10 mouse cellular contexts compared by ENCODE assay signal in the genomic region with DNA sequence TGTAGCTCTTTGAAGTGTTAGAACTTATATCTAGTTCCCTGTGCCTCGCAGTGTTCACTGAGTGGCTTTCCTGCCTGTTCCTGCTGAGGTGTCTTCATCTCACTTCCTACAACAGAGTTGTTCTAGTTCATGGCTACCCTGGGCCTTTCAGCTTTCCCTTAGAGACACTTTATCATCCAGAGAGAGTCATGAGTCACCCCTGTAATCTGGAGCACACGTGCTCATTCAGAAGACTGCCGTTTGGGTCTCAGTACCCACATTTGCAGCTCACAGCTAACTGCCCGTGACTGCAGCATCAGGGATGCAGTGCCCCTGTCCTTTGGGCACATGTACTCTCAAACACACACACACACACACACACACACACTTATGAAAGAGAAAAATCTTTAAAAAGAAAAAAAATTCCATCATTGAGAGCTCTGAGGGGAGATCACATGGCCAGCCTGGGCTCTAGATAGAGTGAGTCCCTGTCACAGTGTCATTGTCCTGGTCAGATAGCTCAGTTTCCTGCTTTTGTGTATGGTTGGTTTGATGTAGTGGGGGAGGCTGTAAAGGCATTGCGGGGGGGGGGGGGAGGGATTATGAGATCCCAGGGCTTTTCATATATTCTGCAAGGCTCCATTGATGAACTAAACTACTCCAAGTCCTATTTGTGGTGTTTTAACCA. TPM values are rescaled to one million over a fixed set of nuclear protein-coding genes. Genes with fewer than 3 reads are reported as not detected.
A peak's percentile ranks its signal among the peaks of the same experiment; 100 is the strongest.
DNase-seq lines count a peak whose midpoint lies in the region; ATAC-seq and TF ChIP-seq lines count a peak whose summit lies in the region.
"Had no signal": no experiment of that assay in that cellular context is flagged by ENCODE, and none has a peak within 500 bp of the region (broad histone marks: within the 10 kb centered on the region; RNA-seq: fewer than 3 reads in every experiment).

No protein-coding gene starts in this region.

- H3K36me3 ChIP-seq in embryonic facial prominence, embryonic 14.5 days (ENCODE audit: control insufficient read depth, insufficient read depth, low read length), result peaks cover 10% of the 10 kb centered on the region
- H3K36me3 ChIP-seq in embryonic facial prominence, embryonic 10.5 days (replicated peaks), result peaks cover 13% of the 10 kb centered on the region
- H3K36me3 ChIP-seq in lung, embryonic 14.5 days (ENCODE audit: insufficient read depth), result peaks cover 8% of the 10 kb centered on the region

- H3K27me3 ChIP-seq in embryonic facial prominence, embryonic 14.5 days (replicated peaks; ENCODE audit: control insufficient read depth, insufficient read depth, low read length), result no peaks in the 10 kb centered on the region
- no peaks in the 10 kb centered on the region for H3K27me3 ChIP-seq in embryonic facial prominence, embryonic 10.5 days (replicated peaks; ENCODE audit: low read depth, poor library complexity, severe bottlenecking)
- H3K27me3 ChIP-seq in lung, embryonic 14.5 days (ENCODE audit: insufficient read depth, low read length), result no peaks in the 10 kb centered on the region

- H3K9me3 ChIP-seq in embryonic facial prominence, embryonic 14.5 days (ENCODE audit: control insufficient read depth, low read length), result no peaks in the 10 kb centered on the region
- no peaks in the 10 kb centered on the region for H3K9me3 ChIP-seq in embryonic facial prominence, embryonic 10.5 days
- H3K9me3 ChIP-seq in lung, embryonic 14.5 days (ENCODE audit: low read depth, low read length), result no peaks in the 10 kb centered on the region

- H3K4me3 ChIP-seq in embryonic facial prominence, embryonic 14.5 days (ENCODE audit: low read depth, low read length), result no peak overlapping the region
- no peak overlapping the region for H3K4me3 ChIP-seq in embryonic facial prominence, embryonic 10.5 days
- no peak overlapping the region for H3K4me3 ChIP-seq in lung, embryonic 14.5 days (ENCODE audit: low read depth, low read length)

- no peak overlapping the region for H3K4me2 ChIP-seq in embryonic facial prominence, embryonic 14.5 days (ENCODE audit: low read depth, low read length)
- no peak overlapping the region for H3K4me2 ChIP-seq in lung, embryonic 14.5 days

- H3K4me1 ChIP-seq in embryonic facial prominence, embryonic 14.5 days (ENCODE audit: control insufficient read depth, insufficient read depth, low read length), result peaks cover 22% of the 10 kb centered on the region
- peaks cover 20% of the 10 kb centered on the region for H3K4me1 ChIP-seq in embryonic facial prominence, embryonic 10.5 days
- H3K4me1 ChIP-seq in lung, embryonic 14.5 days (ENCODE audit: insufficient read depth), result no peaks in the 10 kb centered on the region

- 60% methylated on average over 5 of the region's 5 CpGs for WGBS in embryonic facial prominence, embryonic 14.5 days
- WGBS in embryonic facial prominence, embryonic 10.5 days, result 77% methylated on average over 5 of the region's 5 CpGs
- 58% methylated on average over 5 of the region's 5 CpGs for WGBS in lung, embryonic 14.5 days

- ATAC-seq in embryonic facial prominence, embryonic 14.5 days (ENCODE audit: low read depth), result no peak
- ATAC-seq in lung, embryonic 14.5 days (ENCODE audit: insufficient read depth), result no peak
- peak; percentile 67 for ATAC-seq in erythroblast, adult 5-6 weeks (replicated peaks; ENCODE audit: low FRiP score, poor library complexity, severe bottlenecking)
- ATAC-seq in megakaryocyte-erythroid progenitor cell, adult 5-6 weeks (replicated peaks; ENCODE audit: low FRiP score, low TSS enrichment, poor library complexity, severe bottlenecking), result peak; percentile 50; the same call in 1 of the 2 replicates

- 0 out of 2 replicates have a peak overlapping the region, but pooled peaks have one; percentile 28 for H3K27ac ChIP-seq in embryonic facial prominence, embryonic 14.5 days (replicated peaks; ENCODE audit: low read depth, low read length)
- H3K27ac ChIP-seq in embryonic facial prominence, embryonic 10.5 days (replicated peaks), result no peak overlapping the region
- no peak overlapping the region for H3K27ac ChIP-seq in lung, embryonic 14.5 days (ENCODE audit: low read depth)

- no peak for DNase-seq in embryonic facial prominence, embryonic 14.5 days (ENCODE audit: low spot score)
- no peak for DNase-seq in embryonic facial prominence, embryonic 10.5 days (ENCODE audit: low spot score)
- DNase-seq in lung, embryonic 14.5 days, result peak; percentile 17
- DNase-seq in lung, adult 18-20 months, result no peak
- no peak for DNase-seq in gastrocnemius, postnatal 25 days
- DNase-seq in left cerebral cortex, adult 11 months (ENCODE audit: low spot score), result no peak
- DNase-seq: lung, postnatal 14 days; thymus, postnatal 14 days had no signal

- TF ChIP-seq CTCF in lung, embryonic 14.5 days (IDR thresholded peaks at IDR 0.05; ENCODE audit: low read depth), result no peak

- H3K9ac ChIP-seq in embryonic facial prominence, embryonic 14.5 days (ENCODE audit: low read depth, low read length), result no peak overlapping the region
- H3K9ac ChIP-seq in lung, embryonic 14.5 days, result no peak overlapping the region

RNA-seq across cellular contexts. Expression of a gene that starts 19.6 kb away (rescaled TPM):
- 326 TPM in 2 replicates for polyA plus RNA-seq in embryonic facial prominence, embryonic 14.5 days (2014; fragmentation: Nextera tagmentation; extraction: Ambion mirVana)
- polyA plus RNA-seq in embryonic facial prominence, embryonic 10.5 days (2016; fragmentation: Nextera tagmentation; extraction: Ambion mirVana), result 223 and 232 TPM in 2 replicates
- polyA plus RNA-seq in lung, embryonic 14.5 days (2014; fragmentation: Nextera tagmentation; extraction: Ambion mirVana), result 367 and 368 TPM in 2 replicates
- total RNA-seq in erythroblast, adult 5-6 weeks (2015; ENCODE audit: low replicate concordance), result 116 and 134 TPM in 2 replicates
- total RNA-seq in erythroblast, adult 5-6 weeks (2017; ENCODE audit: low replicate concordance), result 46.3 and 58.3 TPM in 2 replicates
- total RNA-seq in megakaryocyte-erythroid progenitor cell, adult 5-6 weeks (2014; fragmentation: Nextera tagmentation), result 281 and 293 TPM in 2 replicates
- total RNA-seq in megakaryocyte-erythroid progenitor cell, adult 5-6 weeks (2017), result 83.3 and 144 TPM in 2 replicates
- total RNA-seq in gastrocnemius, postnatal 25 days (2021), result 100 to 1,000 TPM; 140 to 157 TPM

RNA-seq across cellular contexts. Expression of a gene that starts 43.1 kb away (rescaled TPM):
- polyA plus RNA-seq in embryonic facial prominence, embryonic 14.5 days (2014; fragmentation: Nextera tagmentation; extraction: Ambion mirVana), result 6.7 and 6.8 TPM in 2 replicates
- 4.7 and 5.0 TPM in 2 replicates for polyA plus RNA-seq in embryonic facial prominence, embryonic 10.5 days (2016; fragmentation: Nextera tagmentation; extraction: Ambion mirVana)
- 7.7 and 8.2 TPM in 2 replicates for polyA plus RNA-seq in lung, embryonic 14.5 days (2014; fragmentation: Nextera tagmentation; extraction: Ambion mirVana)
- total RNA-seq in erythroblast, adult 5-6 weeks (2015; ENCODE audit: low replicate concordance), result not detected in 2 replicates
- total RNA-seq in erythroblast, adult 5-6 weeks (2017; ENCODE audit: low replicate concordance), result 1.8 TPM in 1 of 2 replicates, not detected in the other
- total RNA-seq in megakaryocyte-erythroid progenitor cell, adult 5-6 weeks (2014; fragmentation: Nextera tagmentation), result 3.4 and 5.9 TPM in 2 replicates
- 5.0 and 8.9 TPM in 2 replicates for total RNA-seq in megakaryocyte-erythroid progenitor cell, adult 5-6 weeks (2017)
- total RNA-seq in gastrocnemius, postnatal 25 days (2021), result 10 to 100 TPM in 1 of 2 experiments, 1 to 10 TPM in 1; 8.6 to 10.0 TPM

Comparison
In these comparisons a context has a peak if more than half of its experiments do, and no peak if none do; other contexts are left out.
1. ATAC-seq: peak in erythroblast, adult 5-6 weeks (single experiment) and megakaryocyte-erythroid progenitor cell, adult 5-6 weeks (single experiment); none in embryonic facial prominence, embryonic 14.5 days (single experiment) and lung, embryonic 14.5 days (single experiment).